Mouse (Mus musculus) granulocyte monocyte progenitor cell, adult 5-6 weeks (primary cell): ENCODE measurements around the gene Fut11. TPM values are rescaled to one million over a fixed set of nuclear protein-coding genes. Genes with fewer than 3 reads are reported as not detected.

Experiments used
- ATAC-seq: replicated peaks from 2 replicates; pipeline ENCODE4 v1.8.0; 2016; ENCODE audit warnings: mild to moderate bottlenecking, moderate TSS enrichment, inconsistent platforms; ENCODE audit not compliant: poor library complexity, severe bottlenecking
- total RNA-seq, 2 experiments: library from RNA; stranded (forward) in 1 of 2; stranded (reverse) in 1 of 2; fragments of 200-712, 200-1000 nt in 1 of 2; fragments of >200 nt in 1 of 2; fragmentation: Nextera tagmentation in 1 of 2; gene quantifications; 2 replicates each; pipeline ENCODE4 v1.2.3; 2014 to 2017

The Fut11 gene
- total RNA-seq (2014; fragmentation: Nextera tagmentation) (9.0 and 9.3 TPM in 2 replicates), total RNA-seq (2017) (7.5 and 9.3 TPM in 2 replicates)

- peak; percentile 58 for ATAC-seq
Observed at GRCm38 (mm10) chr14:20694884-20695760, at the start of gene Fut11. Gene Fut11, plus strand, starts transcription at chr14:20694968.

GRCm38 (mm10) chr14:20645547-20645946 is 49.2 kb upstream of the Fut11 start:
- no peak for ATAC-seq

- ATAC-seq = no peak
Observed at GRCm38 (mm10) chr14:20646381-20646780, 48.4 kb upstream of the Fut11 start.

- ATAC-seq = no peak
Observed at GRCm38 (mm10) chr14:20651000-20651399, 43.8 kb upstream of the Fut11 start.

- peak; percentile 31; the same call in 1 of the 2 replicates for ATAC-seq
Observed at GRCm38 (mm10) chr14:20651722-20652256, 43.0 kb upstream of the Fut11 start.

- peak; percentile 76 for ATAC-seq
Observed at GRCm38 (mm10) chr14:20654690-20655421, 39.9 kb upstream of the Fut11 start.

GRCm38 (mm10) chr14:20655731-20656130 is 39.0 kb upstream of the Fut11 start:
- ATAC-seq = no peak

GRCm38 (mm10) chr14:20656361-20656760 is 38.4 kb upstream of the Fut11 start, which contains the start of gene Myoz1:
Gene Myoz1, minus strand, starts transcription at chr14:20656540.
- ATAC-seq = no peak

GRCm38 (mm10) chr14:20658326-20658725 is 36.4 kb upstream of the Fut11 start:
- ATAC-seq = no peak

- no peak for ATAC-seq
Observed at GRCm38 (mm10) chr14:20658902-20659301, 35.9 kb upstream of the Fut11 start.

GRCm38 (mm10) chr14:20659687-20660086 is 35.1 kb upstream of the Fut11 start:
- ATAC-seq = no peak

GRCm38 (mm10) chr14:20660827-20661660 is 33.7 kb upstream of the Fut11 start:
- ATAC-seq = peak; percentile 95

- no peak for ATAC-seq
Observed at GRCm38 (mm10) chr14:20661661-20662331, 33.0 kb upstream of the Fut11 start.

- no peak for ATAC-seq
Observed at GRCm38 (mm10) chr14:20662740-20663139, 32.0 kb upstream of the Fut11 start.

GRCm38 (mm10) chr14:20663601-20664000 is 31.2 kb upstream of the Fut11 start:
- no peak for ATAC-seq

- ATAC-seq = no peak
Observed at GRCm38 (mm10) chr14:20664436-20664835, 30.3 kb upstream of the Fut11 start.

- ATAC-seq = no peak
Observed at GRCm38 (mm10) chr14:20667469-20667868, 27.3 kb upstream of the Fut11 start.

- no peak for ATAC-seq
Observed at GRCm38 (mm10) chr14:20668154-20668810, 26.5 kb upstream of the Fut11 start, which contains the start of gene Synpo2l. Gene Synpo2l, minus strand, starts transcription at chr14:20668354.

GRCm38 (mm10) chr14:20672990-20673389 is 21.8 kb upstream of the Fut11 start:
- no peak for ATAC-seq
